8 mouse cellular contexts compared by ENCODE assay signal in genomic region chr6:99523109-99523632, GRCm38 (mm10). TPM values are rescaled to one million over a fixed set of nuclear protein-coding genes. Genes with fewer than 3 reads are reported as not detected.
DNase-seq lines count a peak whose midpoint lies in the region; ATAC-seq and TF ChIP-seq lines count a peak whose summit lies in the region.

No protein-coding gene starts in this region.

- TF ChIP-seq CTCF in MEL (IDR thresholded peaks at IDR 0.05 in 2 of 3, conservative IDR thresholded peaks at IDR 0.05 in 1 of 3; ENCODE audit: control insufficient read depth in 1 of 3, insufficient read depth in 1 of 3, low read depth in 2 of 3, low read length in 3 of 3, poor library complexity in 1 of 3, severe bottlenecking in 1 of 3), result no peak

- TF ChIP-seq EP300 in MEL (IDR thresholded peaks at IDR 0.05; ENCODE audit: low read depth in 1 of 2, low read length in 2 of 2), result no peak; a peak in 1 of 4 replicates

- peak; percentile 44 for ATAC-seq in frontal cortex, adult (ENCODE audit: low TSS enrichment)
- ATAC-seq in hematopoietic stem cell, adult 5-6 weeks (replicated peaks in 1 of 2; ENCODE audit: insufficient read depth in 1 of 2, low FRiP score in 2 of 2, low TSS enrichment in 1 of 2, low read depth in 1 of 2, poor library complexity in 2 of 2, severe bottlenecking in 2 of 2), result peak; percentile 40 to 64

- H3K4me1 ChIP-seq in MEL (ENCODE audit: control insufficient read depth in 1 of 2, insufficient read depth in 2 of 2, low read length in 2 of 2), result no peaks in the 10 kb centered on the region; a peak in 1 of 4 replicates

- peak overlapping the region; percentile 95 for H3K27ac ChIP-seq in MEL (ENCODE audit: control insufficient read depth, low read depth, low read length)

- peak overlapping the region; percentile 96 for H3K9ac ChIP-seq in MEL (ENCODE audit: control insufficient read depth, low read depth, low read length, poor library complexity, severe bottlenecking)

- no peaks in the 10 kb centered on the region for H3K36me3 ChIP-seq in MEL (ENCODE audit: control insufficient read depth in 1 of 2, insufficient read depth in 2 of 2, low read length in 2 of 2)

- TF ChIP-seq RAD21 in MEL (IDR thresholded peaks at IDR 0.05; ENCODE audit: low read depth, low read length), result no peak

- no peaks in the 10 kb centered on the region for H3K9me3 ChIP-seq in MEL (replicated peaks; ENCODE audit: insufficient read depth, low read length)

- H3K4me3 ChIP-seq in MEL (ENCODE audit: control insufficient read depth in 1 of 2, insufficient read depth in 1 of 2, low read depth in 2 of 2, low read length in 2 of 2), result peak overlapping the region; percentile 99 to 100

- peak in 1 of 2 experiments; percentile 29; a peak in 1 of 4 replicates for TF ChIP-seq POLR2A in MEL (IDR thresholded peaks at IDR 0.05; ENCODE audit: control insufficient read depth in 1 of 2, insufficient read depth in 1 of 2, low read depth in 1 of 2, low read length in 2 of 2, poor library complexity in 1 of 2)

- H3K79me2 ChIP-seq in MEL (ENCODE audit: control insufficient read depth, insufficient read depth, low read length, poor library complexity), result peaks cover 12% of the 10 kb centered on the region; the same call in 1 of the 2 replicates

- H3K27me3 ChIP-seq in MEL (ENCODE audit: control insufficient read depth in 1 of 2, insufficient read depth in 2 of 2, low read length in 2 of 2), result no peaks in the 10 kb centered on the region

- DNase-seq in MEL (ENCODE audit: low read depth, low spot score), result peak; percentile 81
- peak; percentile 67 to 75 for DNase-seq in cerebellum, adult 18-20 months
- peak; percentile 75 for DNase-seq in layer of hippocampus, adult 9-11 months
- DNase-seq in lung, postnatal 10 days, result peak; percentile 85
- DNase-seq in ovary, postnatal 14 days (ENCODE audit: low spot score), result peak; percentile 67
- peak; percentile 73 for DNase-seq in thymus, postnatal 25 days

TF ChIP-seq in MEL, 35 proteins besides CTCF, POLR2A, EP300 and RAD21:
- TF ChIP-seq MEF2A (IDR thresholded peaks at IDR 0.05; ENCODE audit: extremely low read depth, insufficient replicate concordance, low read depth, low read length, poor library complexity, severe bottlenecking) (no peak), TBP (IDR thresholded peaks at IDR 0.05; ENCODE audit: low read depth, low read length) (peak; percentile 36; the same call in 1 of the 2 replicates), ZMIZ1 (IDR thresholded peaks at IDR 0.05; ENCODE audit: low read depth, low read length) (no peak), JUND (IDR thresholded peaks at IDR 0.05; ENCODE audit: low read depth, low read length) (no peak), NELFE (IDR thresholded peaks at IDR 0.05; ENCODE audit: low read depth, low read length) (no peak), USF2 (IDR thresholded peaks at IDR 0.05; ENCODE audit: borderline replicate concordance in 1 of 2, insufficient read depth in 1 of 2, low read depth in 1 of 2, low read length in 2 of 2) (no peak), MYB (IDR thresholded peaks at IDR 0.05; ENCODE audit: low read depth, low read length) (peak; percentile 51; the same call in 1 of the 2 replicates), GATA1 (IDR thresholded peaks at IDR 0.05; ENCODE audit: low read depth, low read length) (no peak), ELF1 (IDR thresholded peaks at IDR 0.05; ENCODE audit: low read depth, low read length) (no peak), HCFC1 (IDR thresholded peaks at IDR 0.05; ENCODE audit: low read depth, low read length) (no peak), E2F4 (IDR thresholded peaks at IDR 0.05; ENCODE audit: borderline replicate concordance, low read depth, low read length) (no peak), TAL1 (IDR thresholded peaks at IDR 0.05; ENCODE audit: low read length) (no peak), MAFK (IDR thresholded peaks at IDR 0.05; ENCODE audit: borderline replicate concordance, low read depth, low read length) (no peak), NRF1 (IDR thresholded peaks at IDR 0.05; ENCODE audit: insufficient read depth, low read depth, low read length, poor library complexity, severe bottlenecking) (0 out of 2 replicates have a peak, but pooled peaks have one; percentile 46), CHD2 (IDR thresholded peaks at IDR 0.05; ENCODE audit: low read length) (no peak), ETS1 (IDR thresholded peaks at IDR 0.05; ENCODE audit: low read depth, low read length) (no peak; the same call in 1 of the 2 replicates), KAT2A (conservative IDR thresholded peaks at IDR 0.05; ENCODE audit: low read depth, low read length) (no peak), BHLHE40 (IDR thresholded peaks at IDR 0.05; ENCODE audit: borderline replicate concordance, low read depth, low read length) (no peak), UBTF (IDR thresholded peaks at IDR 0.05; ENCODE audit: borderline replicate concordance, insufficient read depth, low read depth, low read length) (peak; percentile 34; the same call in 1 of the 2 replicates), SMC3 (IDR thresholded peaks at IDR 0.05; ENCODE audit: low read depth, low read length) (no peak), TCF12 (IDR thresholded peaks at IDR 0.05; ENCODE audit: low read depth, low read length) (no peak; the same call in 1 of the 2 replicates), MYC (IDR thresholded peaks at IDR 0.05; ENCODE audit: low read depth, low read length) (no peak), POLR2AphosphoS5 (IDR thresholded peaks at IDR 0.05; ENCODE audit: borderline replicate concordance, low read depth, low read length) (no peak), GABPA (IDR thresholded peaks at IDR 0.05; ENCODE audit: low read depth, low read length) (no peak), ZNF384 (IDR thresholded peaks at IDR 0.05; ENCODE audit: low read depth, low read length) (no peak), MAX (IDR thresholded peaks at IDR 0.05; ENCODE audit: low read length) (no peak), ZKSCAN1 (IDR thresholded peaks at IDR 0.05; ENCODE audit: low read depth, low read length) (no peak), RCOR1 (IDR thresholded peaks at IDR 0.05; ENCODE audit: low read depth, low read length) (no peak), MAZ (IDR thresholded peaks at IDR 0.05; ENCODE audit: low read depth, low read length) (no peak), MXI1 (IDR thresholded peaks at IDR 0.05; ENCODE audit: low read depth, low read length) (no peak; the same call in 1 of the 2 replicates), USF1 (IDR thresholded peaks at IDR 0.05; ENCODE audit: low read depth, low read length) (no peak), SIN3A (IDR thresholded peaks at IDR 0.05; ENCODE audit: low read length) (peak; percentile 69; the same call in 1 of the 2 replicates), CHD1 (IDR thresholded peaks at IDR 0.05; ENCODE audit: low read depth, low read length) (no peak), POLR2AphosphoS2 (IDR thresholded peaks at IDR 0.05; ENCODE audit: low read length) (no peak), ZC3H11A (IDR thresholded peaks at IDR 0.05; ENCODE audit: low read depth, low read length) (no peak)

RNA-seq across cellular contexts. Expression of gene Foxp1, which starts 0.7 kb away (rescaled TPM):
- 16.1 and 20.8 TPM in 2 replicates for total RNA-seq in MEL (2012; rRNA removed)
- polyA plus RNA-seq in MEL (2012; ENCODE audit: insufficient read depth in 1 of 2, insufficient read length in 2 of 2, low read depth in 1 of 2, low replicate concordance in 2 of 2, missing spikeins in 1 of 2), result 10 to 100 TPM in 1 of 2 experiments, not detected in 1; 42.0 TPM
- total RNA-seq in hematopoietic stem cell, adult 5-6 weeks (2017), result 84.9 and 110 TPM in 2 replicates

Comparison
In these comparisons a context has a peak if more than half of its experiments do, and no peak if none do; other contexts are left out.
1. Peak in every context shown above with its lines: DNase-seq, ATAC-seq, H3K4me3 ChIP-seq and H3K27ac ChIP-seq.